Mouse (Mus musculus) brain, embryonic 14.5 days (tissue): ENCODE results near the gene E130309D02Rik. TPM values are rescaled to one million over a fixed set of nuclear protein-coding genes. Genes with fewer than 3 reads are reported as not detected.
A peak's percentile ranks its signal among the peaks of the same experiment; 100 is the strongest.

Experiments used
- DNase-seq: peaks from one replicate; pipeline ENCODE4 v3.0.0-alpha.2; 2011; ENCODE audit warnings: low read depth
- CTCF ChIP-seq: fragments of 200-500 bp; IDR thresholded peaks from 2 replicates; pipeline ENCODE4 v1.5.1; 2012; ENCODE audit warnings: inconsistent platforms, mild to moderate bottlenecking, moderate library complexity, borderline replicate concordance; ENCODE audit not compliant: insufficient read depth, insufficient read length; ENCODE audit errors: extremely low read depth
- POLR2A ChIP-seq: fragments of 200-500 bp; IDR thresholded peaks from 2 replicates; pipeline ENCODE4 v1.6.1; 2012; ENCODE audit warnings: mild to moderate bottlenecking, inconsistent platforms, borderline replicate concordance; ENCODE audit not compliant: poor library complexity, insufficient read depth, insufficient read length, severe bottlenecking; ENCODE audit errors: extremely low read depth
- polyA plus RNA-seq: library from polyadenylated mRNA; depleted of rRNA; stranded (reverse); fragments of >200 nt; gene quantifications from 2 replicates; pipeline ENCODE4 v1.2.3, GENCODE M21; 2012

Gene E130309D02Rik
- polyA plus RNA-seq, 1 experiment: 33.9 TPM

GRCm38 (mm10) chr5:143336559-143336958, 21.4 kb upstream of the E130309D02Rik start:
- no peak for DNase-seq
- TF ChIP-seq CTCF (no peak; the same call in 1 of the 2 replicates), POLR2A (no peak)

- no peak for DNase-seq
- TF ChIP-seq CTCF: no peak
- TF ChIP-seq POLR2A: no peak
Observed at GRCm38 (mm10) chr5:143335089-143335460, 19.9 kb upstream of the E130309D02Rik start.

GRCm38 (mm10) chr5:143334418-143335088, 19.4 kb upstream of the E130309D02Rik start:
- no peak for DNase-seq

GRCm38 (mm10) chr5:143333872-143334271, 18.7 kb upstream of the E130309D02Rik start:
- TF ChIP-seq CTCF (peak; percentile 77), POLR2A (no peak)
- DNase-seq: peak; percentile 80

More at GRCm38 (mm10) chr5:143334418-143335088, 19.4 kb upstream of the E130309D02Rik start:
- TF ChIP-seq CTCF (no peak), POLR2A (no peak)

GRCm38 (mm10) chr5:143328690-143329495, 13.7 kb upstream of the E130309D02Rik start, which contains the start of gene Zdhhc4:
Zdhhc4 (minus strand) TSS chr5:143329256.
- TF ChIP-seq CTCF (no peak), POLR2A (peak; percentile 90)
- peak; percentile 97 for DNase-seq

GRCm38 (mm10) chr5:143317288-143317610, 2.1 kb upstream of the E130309D02Rik start:
- TF ChIP-seq POLR2A (no peak), CTCF (no peak)

GRCm38 (mm10) chr5:143316605-143317287, 1.6 kb upstream of the E130309D02Rik start:
- TF ChIP-seq CTCF (no peak), POLR2A (no peak)
- DNase-seq: no peak

More at GRCm38 (mm10) chr5:143317288-143317610, 2.1 kb upstream of the E130309D02Rik start:
- no peak for DNase-seq

GRCm38 (mm10) chr5:143315514-143315888, 341 bp upstream of the E130309D02Rik start:
- TF ChIP-seq POLR2A: no peak
- no peak for TF ChIP-seq CTCF
- no peak for DNase-seq

- DNase-seq: peak; percentile 61
- TF ChIP-seq POLR2A (no peak), CTCF (no peak)
Observed at GRCm38 (mm10) chr5:143314183-143314729, 904 bp downstream of the E130309D02Rik start.

- DNase-seq: peak; percentile 79
- TF ChIP-seq POLR2A (no peak), CTCF (peak; percentile 81)
Observed at GRCm38 (mm10) chr5:143311886-143312285, 3.3 kb downstream of the E130309D02Rik start.

GRCm38 (mm10) chr5:143309916-143310315, 5.2 kb downstream of the E130309D02Rik start:
- no peak for TF ChIP-seq POLR2A
- TF ChIP-seq CTCF: no peak
- no peak for DNase-seq
